Comparison of ENCODE assay signal across 22 mouse cellular contexts in genomic region chr12:49417963-49418362, GRCm38 (mm10). TPM values are rescaled to one million over a fixed set of nuclear protein-coding genes. Genes with fewer than 3 reads are reported as not detected.
"Had no signal": no experiment of that assay in that cellular context is flagged by ENCODE, and none has a peak within 500 bp of the region (broad histone marks: within the 10 kb centered on the region; RNA-seq: fewer than 3 reads in every experiment).

No protein-coding gene starts in this region.

- H3K4me3 ChIP-seq: neural tube, embryonic 13.5 days; neural tube, embryonic 15.5 days; stomach, embryonic 15.5 days had no signal

- DNase-seq: retina, postnatal 1 day; right cerebral cortex, adult 18-20 months; right cerebral cortex, postnatal 14 days; right cerebral cortex, postnatal 25 days; right cerebral cortex, postnatal 4 days; spleen, adult 18-20 months; thymus, adult 2 months; thymus, postnatal 14 days; thymus, postnatal 25 days; thymus, postnatal 36 days; thymus, postnatal 4 days had no signal

- H3K4me1 ChIP-seq: neural tube, embryonic 13.5 days; neural tube, embryonic 15.5 days; stomach, embryonic 15.5 days had no signal

- H3K27me3 ChIP-seq: neural tube, embryonic 13.5 days; neural tube, embryonic 15.5 days; stomach, embryonic 15.5 days had no signal

- H3K36me3 ChIP-seq: neural tube, embryonic 13.5 days; neural tube, embryonic 15.5 days; stomach, embryonic 15.5 days had no signal

- H3K27ac ChIP-seq: neural tube, embryonic 13.5 days; neural tube, embryonic 15.5 days; stomach, embryonic 15.5 days; stomach, postnatal 0 days had no signal

- H3K4me2 ChIP-seq: neural tube, embryonic 13.5 days; neural tube, embryonic 15.5 days; stomach, embryonic 15.5 days had no signal

- H3K9ac ChIP-seq: neural tube, embryonic 13.5 days; neural tube, embryonic 15.5 days; stomach, embryonic 15.5 days had no signal

- H3K9me3 ChIP-seq: neural tube, embryonic 13.5 days; neural tube, embryonic 15.5 days; stomach, embryonic 15.5 days had no signal

RNA-seq across cellular contexts. Expression of gene Gm43517, which starts 33.0 kb away (rescaled TPM):
- total RNA-seq: neutrophil, adult 5-6 weeks had no signal
- polyA plus RNA-seq: neural tube, embryonic 13.5 days; neural tube, embryonic 14.5 days; neural tube, embryonic 15.5 days; small intestine, adult 2 months; spleen, adult 2 months; stomach, embryonic 14.5 days; stomach, embryonic 15.5 days; stomach, embryonic 16.5 days; stomach, postnatal 0 days; urinary bladder, adult 2 months had no signal

RNA-seq across cellular contexts. Expression of gene Foxg1, which starts 35.5 kb away (rescaled TPM):
- total RNA-seq: neutrophil, adult 5-6 weeks had no signal
- polyA plus RNA-seq: neural tube, embryonic 14.5 days; neural tube, embryonic 15.5 days; small intestine, adult 2 months; spleen, adult 2 months; stomach, embryonic 14.5 days; stomach, postnatal 0 days; urinary bladder, adult 2 months had no signal
